Mouse (Mus musculus) left cerebral cortex, adult 11 months (tissue): ENCODE results near the gene Rab1a.
A peak's percentile ranks its signal among the peaks of the same experiment; 100 is the strongest.

Source experiments
- DNase-seq: peaks from one replicate; pipeline ENCODE4 v3.0.0; 2022; ENCODE audit warnings: low spot score

Rab1a gene

DNA sequence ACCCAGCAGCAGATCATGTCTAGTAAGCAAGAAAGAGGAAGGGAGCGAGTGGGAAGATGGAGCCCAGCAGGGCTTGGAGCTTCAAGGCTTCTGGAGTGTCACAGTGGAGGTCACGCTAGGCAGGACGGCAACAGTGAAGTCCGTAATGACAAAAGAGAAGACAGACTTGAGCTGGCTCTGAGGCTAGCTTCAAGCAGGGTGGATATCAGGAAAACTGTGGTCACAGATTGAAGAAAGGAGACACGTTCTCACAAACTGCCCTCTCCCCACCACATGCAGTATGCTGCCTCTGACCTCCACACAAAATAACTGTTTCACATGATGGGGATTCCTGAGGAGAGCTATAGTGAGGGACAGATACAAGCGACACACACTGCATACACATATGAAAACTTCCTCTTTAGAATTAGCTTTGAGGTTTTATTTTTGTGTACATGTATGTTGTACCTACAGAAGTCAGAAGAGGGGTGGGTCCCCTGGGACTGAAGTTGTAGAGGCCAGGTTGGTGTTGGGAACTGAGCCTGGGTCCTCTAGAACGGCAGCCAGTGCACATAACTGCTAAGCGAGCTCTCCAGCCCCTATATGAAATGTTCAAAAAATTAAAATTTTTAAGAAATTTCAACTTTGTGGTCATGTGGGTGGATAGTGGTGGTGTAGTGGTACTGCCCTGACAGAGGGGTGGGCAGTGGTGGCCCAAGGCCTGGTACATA is 46.1 kb downstream of the Rab1a start:
- no peak for DNase-seq

DNA sequence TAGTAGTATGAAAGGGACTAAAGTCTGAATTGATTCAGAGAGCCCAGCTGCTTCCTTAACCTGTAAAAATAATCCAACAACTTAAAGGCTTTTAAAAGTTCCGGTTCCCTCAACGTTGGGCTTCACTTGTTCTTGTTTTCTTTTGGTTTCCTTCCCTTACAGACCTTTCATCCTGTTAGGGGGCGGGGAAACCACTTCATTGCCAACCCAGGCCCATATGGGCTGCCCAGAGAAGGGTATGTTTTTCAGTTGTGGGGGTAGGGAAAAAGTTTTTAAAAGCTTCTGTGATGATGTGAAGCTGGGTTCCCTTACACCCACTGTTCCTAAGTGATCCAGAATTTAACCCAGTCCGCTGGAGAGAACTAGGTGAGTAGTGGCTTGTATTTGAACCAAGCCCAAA is 47.0 kb downstream of the Rab1a start:
- no peak for DNase-seq

GRCm38 (mm10) chr11:20248840-20249239 is 47.6 kb downstream of the Rab1a start:
- DNase-seq, result no peak

- peak; percentile 94 for DNase-seq
Observed at GRCm38 (mm10) chr11:20249296-20250110, 48.3 kb downstream of the Rab1a start, which contains the start of gene Cep68. Cep68 (minus strand) TSS chr11:20249429.

- DNase-seq, result no peak
Observed at GRCm38 (mm10) chr11:20250476-20251178, 49.4 kb downstream of the Rab1a start.

DNA sequence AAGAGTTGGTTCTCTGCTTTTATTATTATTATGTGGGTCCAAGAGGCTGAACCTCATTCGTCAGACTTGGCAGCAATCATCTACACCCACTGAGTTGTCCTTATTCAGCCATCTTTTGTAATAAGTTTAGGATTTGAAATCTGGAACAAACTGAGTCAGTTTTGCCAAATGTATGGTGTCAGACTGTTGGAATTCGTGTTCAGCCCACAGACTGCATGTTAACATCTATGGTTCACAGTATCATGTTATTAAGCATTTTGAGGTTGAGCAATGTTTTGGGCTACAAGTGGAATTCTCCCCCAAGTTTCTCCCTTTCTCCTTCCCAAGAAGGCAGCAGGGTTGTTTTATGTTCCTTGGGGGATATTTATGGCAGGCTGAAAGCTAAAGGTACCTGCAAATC is 51.9 kb downstream of the Rab1a start:
- DNase-seq, result no peak

- no peak for DNase-seq
Observed at GRCm38 (mm10) chr11:20254791-20255190, 53.6 kb downstream of the Rab1a start.

DNA sequence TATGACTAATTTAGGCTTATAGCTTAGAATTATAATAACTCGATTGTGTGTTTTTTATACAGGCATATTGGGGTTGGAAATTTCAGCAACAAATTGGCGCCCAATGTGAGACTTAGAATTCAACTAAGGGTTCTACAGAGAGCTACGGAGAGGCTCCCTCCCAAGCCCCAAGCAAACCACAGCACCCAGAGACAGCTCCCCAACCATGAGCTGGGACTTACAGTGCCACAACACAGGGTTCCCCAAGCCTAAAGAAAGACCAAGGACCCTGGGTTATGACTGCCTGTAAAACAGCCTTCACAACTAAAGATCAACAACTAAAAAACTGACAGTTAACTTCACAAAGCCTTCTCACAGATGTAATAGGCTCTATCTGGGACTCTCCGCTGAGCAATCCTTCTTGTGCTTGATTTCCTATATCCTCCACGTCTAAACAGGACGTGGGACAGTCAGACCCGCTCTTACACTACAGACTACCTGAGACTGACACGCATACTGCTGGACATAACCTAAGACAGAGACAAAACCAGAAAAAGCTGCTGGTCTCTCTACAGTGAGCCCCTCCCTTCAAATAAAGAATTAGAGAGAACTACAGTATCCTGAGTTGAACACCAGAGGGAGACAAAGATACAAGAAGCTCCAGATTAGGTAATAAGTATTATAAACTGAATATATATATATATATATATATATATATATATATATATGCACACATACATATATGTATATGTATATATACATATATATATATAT is 61.6 kb downstream of the Rab1a start:
- no peak for DNase-seq

GRCm38 (mm10) chr11:20269885-20270284 is 68.7 kb downstream of the Rab1a start:
- no peak for DNase-seq

DNA sequence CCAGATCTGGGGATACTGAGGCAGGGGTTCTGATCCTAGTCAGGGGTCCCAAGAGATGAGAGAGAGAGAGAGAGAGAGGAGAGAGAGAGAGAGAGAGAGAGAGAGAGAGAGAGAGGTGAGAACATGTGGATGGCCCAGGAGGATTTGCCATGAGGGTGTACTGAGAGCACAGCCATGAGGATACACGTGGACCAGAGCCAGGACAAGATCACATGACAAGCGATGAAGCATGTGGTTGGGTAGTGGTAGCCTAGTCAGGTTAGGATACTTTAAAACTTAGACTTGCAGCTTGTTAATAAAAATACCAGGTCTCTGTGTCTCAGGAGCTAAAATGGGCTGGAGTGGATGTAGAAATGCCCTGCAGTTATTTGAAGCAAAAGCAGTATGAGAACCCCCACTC is 74.7 kb downstream of the Rab1a start:
- DNase-seq, result no peak
